Mouse (Mus musculus): Measurements from ENCODE around the gene Pdha2. TPM values are rescaled to one million over a fixed set of nuclear protein-coding genes. Genes with fewer than 3 reads are reported as not detected.

The Pdha2 gene
- not detected for polyA plus RNA-seq (2014; fragmentation: Illumina TruSeq; extraction: RNeasy Lipid Tissue Mini Kit (QIAGEN cat#74804); ENCODE audit: low read depth, low replicate concordance)

DNA sequence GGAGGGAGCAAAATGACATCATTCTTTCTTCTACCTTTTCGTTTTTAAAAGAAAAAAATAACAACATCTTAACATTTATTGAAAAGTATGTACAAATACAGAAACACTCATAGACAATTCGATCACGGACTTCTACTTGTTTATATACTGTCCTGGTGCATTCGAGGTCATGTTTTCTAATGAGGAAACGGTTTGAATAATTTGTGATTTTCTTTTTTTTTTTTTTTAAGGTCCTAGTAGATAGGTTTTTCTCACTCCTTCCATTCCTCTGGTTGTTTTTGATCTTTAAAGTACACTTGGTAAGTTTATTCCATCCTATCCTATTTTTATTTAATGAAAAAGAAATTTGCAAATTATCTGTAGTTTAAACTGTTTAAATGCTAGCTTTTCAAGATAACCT lies at the start of gene Pdha2:
Pdha2 (minus strand) TSS at position 101 of the 400 bp plus-strand sequence.

